Mouse (Mus musculus) bone marrow, adult 2 months (tissue): Measurements from ENCODE around the gene Tmem242.

ENCODE experiments used
- CTCF ChIP-seq: fragments of 200-500 bp; IDR thresholded peaks from 2 replicates; pipeline ENCODE4 v1.5.1; 2011; ENCODE audit warnings: low read length, control low read depth; ENCODE audit not compliant: control insufficient read depth, insufficient read depth
- POLR2A ChIP-seq: fragments of 200-500 bp; IDR thresholded peaks from 2 replicates; pipeline ENCODE4 v1.6.1; 2011; ENCODE audit warnings: low read depth, mild to moderate bottlenecking, control low read depth, low read length, borderline replicate concordance; ENCODE audit not compliant: control insufficient read depth

GRCm38 (mm10) chr17:5416518-5416917 lies 23.5 kb downstream of the Tmem242 start:
- TF ChIP-seq POLR2A (no peak), CTCF (no peak)
